Mouse (Mus musculus) layer of hippocampus, postnatal 14 days (tissue): ENCODE measurements around the gene Krt33a. TPM values are rescaled to one million over a fixed set of nuclear protein-coding genes. Genes with fewer than 3 reads are reported as not detected.

Experiments
- DNase-seq, 2 experiments: peaks; one replicate each; pipeline ENCODE4 v3.0.0; 2021 to 2022; ENCODE audit warnings: low spot score in 2 of 2, mixed read lengths in 1 of 2
- total RNA-seq, 2 experiments: library from RNA; stranded (reverse); gene quantifications; 2 replicates each; pipeline ENCODE4 v1.2.3; 2021

The Krt33a gene
- total RNA-seq, 2 experiments from 2014 or later = not detected

GRCm38 (mm10) chr11:99988530-99988929 is 27.5 kb downstream of the Krt33a start:
- no peak for DNase-seq

GRCm38 (mm10) chr11:99986180-99986647 is 29.8 kb downstream of the Krt33a start, which contains the start of gene Krtap16-1:
Krtap16-1 (minus strand) TSS chr11:99986597.
- DNase-seq = no peak

- peak; percentile 60 to 71 for DNase-seq
Observed at GRCm38 (mm10) chr11:99985291-99986092, 30.5 kb downstream of the Krt33a start.

- DNase-seq = no peak
Observed at GRCm38 (mm10) chr11:99983442-99983841, 32.6 kb downstream of the Krt33a start.

GRCm38 (mm10) chr11:99982731-99983130 is 33.3 kb downstream of the Krt33a start:
- no peak for DNase-seq

GRCm38 (mm10) chr11:99978953-99979352 is 37.1 kb downstream of the Krt33a start, which contains the start of gene Krtap29-1:
Krtap29-1 (minus strand) TSS chr11:99979053.
- no peak for DNase-seq

GRCm38 (mm10) chr11:99965961-99966360 is 50.1 kb downstream of the Krt33a start:
- DNase-seq = no peak

- no peak for DNase-seq
Observed at GRCm38 (mm10) chr11:99964213-99964612, 51.8 kb downstream of the Krt33a start.

Other genes with a start within 250 kb of the Krt33a start
- gene Gm11595, start 243.3 kb downstream of the Krt33a start, total RNA-seq = not detected
- not detected for gene Krtap4-8, start 235.5 kb downstream of the Krt33a start, total RNA-seq
- gene Krtap4-9, start 231.0 kb downstream of the Krt33a start, total RNA-seq = not detected
- gene Gm11596, start 222.7 kb downstream of the Krt33a start, total RNA-seq = not detected
- gene Gm11569, start 217.3 kb downstream of the Krt33a start, total RNA-seq = not detected
- gene Gm11554, start 211.8 kb downstream of the Krt33a start, total RNA-seq = not detected
- gene Krtap4-13, start 206.3 kb downstream of the Krt33a start, total RNA-seq = not detected
- gene Gm11564, start 200.5 kb downstream of the Krt33a start, total RNA-seq = not detected
- gene 2300003K06Rik, start 178.1 kb downstream of the Krt33a start, total RNA-seq = not detected
- not detected for gene Krtap4-16, start 164.6 kb downstream of the Krt33a start, total RNA-seq
- gene Gm11568, start 158.3 kb downstream of the Krt33a start, total RNA-seq = not detected
- not detected for gene Gm11559, start 151.7 kb downstream of the Krt33a start, total RNA-seq
- gene Krtap9-1, start 142.8 kb downstream of the Krt33a start, total RNA-seq = not detected
- gene Gm11567, start 137.0 kb downstream of the Krt33a start, total RNA-seq = not detected
- gene Krtap31-1, start 108.3 kb downstream of the Krt33a start, total RNA-seq = not detected
- gene Gm11565, start 101.5 kb downstream of the Krt33a start, total RNA-seq = not detected
- gene Krtap31-2, start 79.9 kb downstream of the Krt33a start, total RNA-seq = not detected
- gene Krtap9-5, start 67.7 kb downstream of the Krt33a start, total RNA-seq = not detected
- not detected for gene Krtap29-1, start 37.2 kb downstream of the Krt33a start, total RNA-seq
- not detected for gene Krtap16-1, start 29.6 kb downstream of the Krt33a start, total RNA-seq
- gene Krtap17-1, start 22.2 kb downstream of the Krt33a start, total RNA-seq = not detected
- not detected for gene Krt33b, start 13.7 kb upstream of the Krt33a start, total RNA-seq
- gene Krt34, start 25.3 kb upstream of the Krt33a start, total RNA-seq = not detected
- not detected for gene Krt31, start 34.3 kb upstream of the Krt33a start, total RNA-seq
- not detected for gene Krt32, start 72.0 kb upstream of the Krt33a start, total RNA-seq
- not detected for gene Krt35, start 80.0 kb upstream of the Krt33a start, total RNA-seq
- not detected for gene Krt36, start 89.4 kb upstream of the Krt33a start, total RNA-seq
- not detected for gene Krt13, start 105.4 kb upstream of the Krt33a start, total RNA-seq
- 1 to 10 TPM in 1 of 2 experiments, under 1 TPM in 1; 0.55 to 1.2 TPM for gene Krt15, start 119.7 kb upstream of the Krt33a start, total RNA-seq
- under 1 TPM; 0.48 to 0.81 TPM for gene Krt19, start 132.5 kb upstream of the Krt33a start, total RNA-seq
- 1 to 10 TPM; 1.8 to 2.1 TPM for gene Krt9, start 177.0 kb upstream of the Krt33a start, total RNA-seq
- gene Krt14, start 191.3 kb upstream of the Krt33a start, total RNA-seq = not detected
- gene Krt16, start 232.7 kb upstream of the Krt33a start, total RNA-seq = not detected
- not detected for gene Krt17, start 244.8 kb upstream of the Krt33a start, total RNA-seq